Mouse (Mus musculus): ENCODE results near the gene Nudt14.

- TF ChIP-seq CTCF (IDR thresholded peaks at IDR 0.05; ENCODE audit: low read depth): no peak
- no peak for TF ChIP-seq EP300 (IDR thresholded peaks at IDR 0.05; ENCODE audit: low read depth)
Measured at GRCm38 (mm10) chr12:112943669-112944068, 1.7 kb upstream of the Nudt14 start.
